Mouse (Mus musculus) adrenal gland (tissue): ENCODE measurements around the gene Rab11b.

ENCODE experiments used
- intact Hi-C: fragments of 180-260 bp; cut with DNase I; formaldehyde crosslinking; loops from one replicate; pipeline ENCODE4 v1.15.1; 2025

The Rab11b gene

DNA sequence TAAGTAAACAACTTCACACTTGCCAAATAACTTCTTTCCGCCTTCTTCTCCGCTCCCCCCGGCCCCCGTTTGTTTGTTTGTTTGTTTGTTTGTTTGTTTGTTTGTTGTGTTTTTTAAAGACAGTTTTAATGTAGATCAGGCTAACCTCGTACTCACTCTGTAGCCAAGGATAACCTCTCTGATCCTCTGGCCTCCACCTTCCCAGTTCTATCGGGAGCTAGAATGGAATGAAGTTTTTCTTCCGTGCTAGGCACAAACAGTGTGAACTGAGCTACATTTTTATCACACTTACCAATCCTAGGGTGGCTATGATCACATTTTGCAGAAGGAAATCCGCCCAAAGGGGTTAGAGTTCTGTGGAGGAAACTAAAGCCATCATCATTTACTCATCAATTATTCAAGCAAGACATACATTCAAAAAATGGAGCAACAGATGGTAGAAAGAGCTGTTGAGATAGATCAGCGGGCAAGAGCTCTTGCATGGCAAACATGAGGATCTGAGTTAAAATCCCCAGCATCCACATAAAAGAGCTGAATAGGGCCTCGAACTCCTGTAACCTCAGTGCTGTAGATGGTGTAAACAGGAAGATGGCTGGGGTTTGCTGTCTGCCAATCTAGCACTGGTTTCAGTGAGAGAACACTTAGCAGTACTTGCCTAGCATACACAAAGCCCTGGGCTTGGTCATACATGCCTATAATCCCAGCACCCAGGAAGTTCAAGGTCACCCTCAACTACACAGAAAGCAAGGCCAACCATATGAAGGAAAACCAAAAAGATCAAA is 41.2 kb downstream of the Rab11b start:
- intact Hi-C loops: no loop called here

DNA sequence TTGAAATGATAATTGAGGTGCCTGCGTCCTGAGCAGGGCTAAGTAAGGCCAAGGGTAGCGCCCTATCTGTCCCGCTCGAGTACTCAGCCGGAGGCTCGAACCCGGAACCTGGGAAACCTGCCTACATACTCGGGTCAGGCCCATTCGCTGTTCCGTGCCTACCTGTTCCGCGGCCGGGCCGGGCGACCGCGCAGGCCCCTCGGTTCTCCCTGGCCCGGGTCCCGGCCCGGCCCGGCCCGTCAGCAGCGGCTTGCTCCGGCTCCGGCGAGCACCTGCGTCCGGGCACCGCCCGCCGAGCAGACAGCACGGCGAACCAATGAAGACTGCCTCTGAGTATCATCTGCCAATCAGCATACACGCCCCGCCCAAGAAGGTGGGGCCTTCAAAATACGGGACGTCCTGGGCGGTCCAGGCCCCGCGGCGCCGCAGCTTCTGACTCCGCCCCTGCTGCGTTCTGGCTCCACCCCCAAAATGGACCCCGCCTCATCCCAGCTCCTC is 41.9 kb downstream of the Rab11b start, which contains the start of gene March2:
Gene March2, minus strand, starts transcription at position 287 of the 498 bp plus-strand sequence.
- intact Hi-C loops: no loop called here

DNA sequence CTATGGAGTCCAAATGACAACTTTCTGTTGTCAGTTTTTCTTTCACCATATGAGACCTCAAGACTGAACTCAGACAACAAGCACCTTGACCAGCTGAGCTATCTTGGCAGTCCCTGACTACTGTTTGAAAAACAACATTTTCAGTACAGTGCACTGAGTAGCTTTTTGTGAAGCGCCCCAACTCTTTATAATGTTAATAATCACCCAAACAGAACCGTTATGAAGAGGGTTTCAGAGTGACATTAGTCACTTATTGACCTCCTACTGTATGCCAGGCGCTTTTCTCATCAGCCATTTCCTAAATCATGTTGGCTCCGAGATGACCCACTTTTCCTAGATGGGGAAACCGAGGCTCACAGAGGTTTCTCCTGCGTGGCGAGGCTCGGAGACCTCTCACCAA is 42.3 kb downstream of the Rab11b start:
- intact Hi-C loops: no loop called here

DNA sequence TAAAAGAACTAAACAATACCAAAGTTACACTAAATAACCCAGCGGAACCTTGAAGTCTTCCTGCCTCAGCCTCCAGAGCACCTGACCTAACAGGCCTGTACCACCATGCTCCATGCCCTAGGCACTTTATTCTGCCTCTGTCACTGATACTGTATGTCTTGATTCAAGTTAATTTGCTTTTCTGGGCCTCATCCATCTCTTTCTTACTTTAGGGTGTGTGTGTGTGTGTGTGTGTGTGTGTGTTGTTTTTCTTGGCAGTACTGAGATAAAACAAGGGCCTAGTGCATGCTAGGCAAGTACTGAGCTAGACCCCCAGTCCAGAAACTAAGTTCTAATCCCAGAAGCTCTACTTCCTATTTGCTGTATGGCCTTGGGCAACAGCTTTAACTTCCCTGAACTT is 43.1 kb downstream of the Rab11b start:
- intact Hi-C loops: no loop called here

DNA sequence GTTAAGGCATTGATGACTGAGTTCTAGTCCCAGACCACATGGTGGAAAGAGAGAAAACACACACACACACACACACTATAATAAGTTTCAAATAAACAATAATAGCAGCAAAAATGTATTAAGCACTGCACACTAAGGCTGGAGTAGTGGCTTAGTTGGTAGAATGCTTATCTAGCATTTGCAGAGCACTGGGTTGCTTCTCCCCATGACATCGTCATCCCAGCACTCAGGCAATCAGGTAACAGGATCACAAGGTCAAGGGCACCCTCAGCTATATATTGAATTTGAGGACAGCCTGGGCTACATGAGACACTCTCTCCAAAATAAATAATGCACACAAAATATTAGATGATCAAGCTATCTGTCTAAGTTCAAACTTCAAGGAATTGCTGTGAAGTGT is 45.6 kb downstream of the Rab11b start:
- intact Hi-C loops: no loop called here

DNA sequence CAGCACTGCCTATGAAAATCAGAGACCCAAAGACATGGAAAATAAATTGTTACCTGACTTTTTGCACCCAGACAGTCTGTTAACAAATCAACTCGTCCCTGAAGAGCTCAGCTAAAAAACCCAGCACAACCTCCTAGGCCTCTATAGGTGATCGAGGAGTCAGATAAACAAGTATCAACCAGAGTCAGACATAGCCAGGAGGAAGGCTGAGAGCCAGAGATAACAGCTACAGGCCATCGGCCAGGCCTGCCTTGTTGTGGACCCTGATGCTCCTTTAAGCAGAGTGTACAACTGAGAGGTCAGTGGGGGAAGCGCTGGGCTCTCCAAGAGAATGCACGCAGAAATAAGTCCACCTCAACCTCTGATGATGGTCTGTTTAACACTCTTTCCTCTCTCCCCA is 47.1 kb downstream of the Rab11b start:
- intact Hi-C loops: no loop called here

DNA sequence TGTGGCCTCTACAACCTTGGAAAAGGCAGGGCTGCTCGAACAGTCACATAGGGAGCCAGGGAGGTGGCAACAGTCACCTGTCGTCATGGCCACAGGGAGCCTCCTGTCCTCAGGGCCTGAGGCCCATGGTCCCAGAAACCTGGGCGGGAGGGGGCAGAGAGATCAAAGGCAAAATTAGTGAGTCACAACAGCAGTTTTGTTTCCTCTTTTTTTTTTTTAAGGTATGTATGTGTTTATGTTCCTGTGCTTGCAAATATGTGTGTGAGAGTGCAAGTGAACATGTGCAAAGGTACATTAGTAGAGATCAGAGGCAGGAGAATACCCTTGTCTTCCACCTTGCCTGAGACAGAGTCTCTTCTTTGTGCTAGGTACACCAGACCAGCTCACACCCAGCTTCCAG is 50.5 kb downstream of the Rab11b start:
- intact Hi-C loops: no loop called here

DNA sequence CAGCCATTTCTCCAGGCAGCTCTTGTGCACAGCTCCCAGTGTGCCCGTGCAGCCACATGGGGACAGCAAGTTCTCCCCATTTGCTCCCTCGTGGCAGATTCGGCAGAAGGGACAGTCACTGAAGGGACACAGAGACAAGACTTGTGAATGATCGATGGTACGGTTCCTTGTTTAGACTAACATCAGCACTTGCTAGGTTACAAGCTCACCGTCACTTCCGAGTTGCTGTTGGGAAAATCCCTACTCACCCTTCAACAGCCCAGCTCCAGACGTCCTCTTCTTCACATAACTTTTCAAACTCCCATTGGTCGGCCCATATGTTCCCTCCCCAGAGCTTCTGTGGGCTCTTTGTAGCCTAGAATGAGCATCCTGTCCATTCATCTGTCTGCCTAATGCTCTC is 57.2 kb downstream of the Rab11b start:
- intact Hi-C loops: no loop called here

DNA sequence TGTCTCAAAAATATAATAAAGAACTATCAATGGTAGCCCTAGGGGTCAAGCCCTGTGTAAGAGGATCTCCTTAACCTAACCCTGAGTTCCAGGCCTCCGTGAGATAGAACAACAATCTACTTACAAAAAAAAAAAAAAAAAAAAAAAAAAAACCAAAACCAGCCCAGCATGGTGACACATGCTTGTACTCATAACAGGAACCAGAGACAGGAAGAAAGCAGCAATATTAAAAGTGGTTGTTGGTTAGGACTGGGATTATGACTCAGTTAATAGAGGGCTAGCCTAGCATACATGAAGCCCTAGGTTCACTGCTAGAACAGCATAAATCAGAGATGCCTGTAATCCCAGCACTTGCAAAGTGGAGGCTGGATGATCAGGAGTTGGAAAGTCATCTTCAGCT is 58.2 kb downstream of the Rab11b start:
- intact Hi-C loops: no loop called here

DNA sequence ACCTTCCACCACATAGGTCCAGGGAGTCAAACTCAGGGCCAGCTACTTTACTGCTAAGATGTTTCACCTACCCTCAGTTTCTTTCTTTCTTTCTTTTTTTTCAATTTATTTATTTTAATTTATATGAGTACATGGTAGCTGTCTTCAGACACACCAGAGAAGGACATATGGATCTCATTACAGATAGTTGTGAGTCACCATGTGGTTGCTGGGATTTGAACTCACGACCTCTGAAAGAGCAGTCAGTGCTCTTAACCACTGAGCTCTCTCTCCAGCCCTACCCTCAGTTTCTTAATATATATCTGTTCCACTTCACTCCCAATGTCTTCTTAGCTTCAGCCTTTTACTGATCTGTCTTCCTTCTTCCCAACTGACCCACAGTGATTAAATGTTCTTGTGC is 64.9 kb downstream of the Rab11b start:
- intact Hi-C loops: no loop called here
